Mouse (Mus musculus) neural tube, embryonic 15.5 days (tissue): Measurements from ENCODE around the gene Phf23. TPM values are rescaled to one million over a fixed set of nuclear protein-coding genes. Genes with fewer than 3 reads are reported as not detected.
"Not testable (repeated sequence)": the region's sequence is repeated elsewhere in the genome, so short reads cannot be mapped to it uniquely, and the experiment has no call there.

Experiments used
- ATAC-seq: fragments of 200-750 bp; cut with Nextera tagmentation; 2 replicates; pipeline ENCODE4 v1.8.0; 2017; ENCODE audit warnings: mild to moderate bottlenecking, moderate TSS enrichment, moderate library complexity; ENCODE audit not compliant: low FRiP score
- H3K27ac ChIP-seq: fragments of 300-500 bp; sonication (generic); replicated peaks from 2 replicates; pipeline ENCODE4 v1.5.1; 2015; ENCODE audit warnings: mild to moderate bottlenecking, inconsistent platforms
- H3K27me3 ChIP-seq: fragments of 300-500 bp; sonication (generic); replicated peaks from 2 replicates; pipeline ENCODE4 v1.6.1; 2015; ENCODE audit warnings: inconsistent platforms
- H3K36me3 ChIP-seq: fragments of 300-500 bp; sonication (generic); 2 replicates; pipeline ENCODE4 v1.6.1; 2015; ENCODE audit warnings: inconsistent platforms
- H3K4me1 ChIP-seq: fragments of 300-500 bp; sonication (generic); 2 replicates; pipeline ENCODE4 v1.6.1; 2015; ENCODE audit warnings: inconsistent platforms
- H3K4me2 ChIP-seq: fragments of 300-500 bp; sonication (generic); 2 replicates; pipeline ENCODE4 v1.6.1; 2015; ENCODE audit warnings: inconsistent platforms, mild to moderate bottlenecking, moderate library complexity
- H3K4me3 ChIP-seq: fragments of 300-500 bp; sonication (generic); replicated peaks from 2 replicates; pipeline ENCODE4 v1.5.1; 2015; ENCODE audit warnings: mild to moderate bottlenecking, inconsistent platforms
- H3K9ac ChIP-seq: fragments of 300-500 bp; sonication (generic); replicated peaks from 2 replicates; pipeline ENCODE4 v1.6.1; 2015; ENCODE audit warnings: mild to moderate bottlenecking, inconsistent platforms
- H3K9me3 ChIP-seq: fragments of 300-500 bp; sonication (generic); replicated peaks from 2 replicates; pipeline ENCODE4 v1.6.1; 2016; ENCODE audit warnings: inconsistent platforms
- WGBS: fragments of 180-500 bp; shearing (Covaris S2); methylation state at CpG from one replicate; pipeline ENCODE4 v1.1.7; 2015; ENCODE audit warnings: mixed read lengths; 5-methylcytosine and 5-hydroxymethylcytosine counted together
- polyA plus RNA-seq: library from polyadenylated mRNA; unstranded; fragments of >200 nt; fragmentation: Nextera tagmentation; extraction: Ambion mirVana; gene quantifications from 2 replicates; pipeline ENCODE4 v1.2.1, GENCODE M21; 2015

The Phf23 gene
- polyA plus RNA-seq, 1 experiment from 2014 or later, result 53.5 TPM

DNA sequence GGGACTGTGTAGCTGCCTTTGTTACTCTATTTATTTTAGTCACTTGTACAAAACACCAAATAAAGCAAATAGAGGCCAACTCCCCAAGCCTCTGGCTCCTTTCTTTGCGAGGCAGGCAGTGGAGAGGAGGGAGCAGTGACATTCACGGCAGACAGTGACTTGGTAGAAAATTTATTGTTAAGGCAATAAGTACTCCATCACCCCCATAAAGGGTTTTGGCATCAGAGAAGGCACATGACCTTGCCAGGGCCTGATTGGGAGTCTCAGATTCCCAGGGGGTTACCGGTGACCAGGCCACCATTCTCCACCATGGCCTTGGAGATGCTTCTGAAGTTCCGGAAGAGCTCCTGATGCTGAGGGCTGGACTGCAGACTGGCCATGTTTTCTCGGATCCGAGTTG is 14.5 kb downstream of the Phf23 start:
- ATAC-seq, result no peak
- 78% methylated on average over 6 of the region's 6 CpGs for WGBS

DNA sequence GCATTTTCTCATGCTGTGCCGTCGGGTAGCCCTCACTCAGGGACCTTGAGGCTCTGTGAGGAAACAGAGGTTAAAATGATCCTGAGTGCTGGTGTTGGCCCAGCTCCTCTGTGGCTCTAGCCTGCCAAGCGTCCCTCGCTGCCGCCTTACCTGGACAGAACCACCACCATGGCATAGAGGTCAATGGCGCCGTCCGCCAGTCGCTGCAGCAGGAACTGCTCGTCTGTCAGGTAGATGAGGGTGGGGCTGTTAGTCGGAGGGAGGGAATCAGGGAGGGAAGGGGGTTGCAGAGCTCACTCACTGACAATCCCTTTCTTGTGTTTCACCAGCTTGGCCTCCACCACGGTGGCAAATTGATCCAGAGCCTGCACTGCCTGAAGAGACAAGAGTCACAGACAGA is 15.0 kb downstream of the Phf23 start:
- peaks cover 25% of the 10 kb centered on the region for H3K4me1 ChIP-seq
- H3K9me3 ChIP-seq, result no peaks in the 10 kb centered on the region
- no peak for ATAC-seq
- H3K27ac ChIP-seq, result no peak overlapping the region
- WGBS, result 90% methylated on average over 12 of the region's 12 CpGs
- H3K4me2 ChIP-seq, result no peak overlapping the region
- H3K4me3 ChIP-seq, result no peak overlapping the region
- peaks cover 79% of the 10 kb centered on the region for H3K36me3 ChIP-seq
- H3K27me3 ChIP-seq, result no peaks in the 10 kb centered on the region
- no peak overlapping the region for H3K9ac ChIP-seq

More for the DNA sequence above, 14.5 kb downstream of the Phf23 start:
- Histone ChIP-seq H3K9ac (no peak overlapping the region), H3K9me3 (no peaks in the 10 kb centered on the region), H3K4me1 (peaks cover 23% of the 10 kb centered on the region), H3K36me3 (peaks cover 84% of the 10 kb centered on the region), H3K4me2 (no peak overlapping the region), H3K27me3 (no peaks in the 10 kb centered on the region), H3K4me3 (no peak overlapping the region), H3K27ac (no peak overlapping the region)

DNA sequence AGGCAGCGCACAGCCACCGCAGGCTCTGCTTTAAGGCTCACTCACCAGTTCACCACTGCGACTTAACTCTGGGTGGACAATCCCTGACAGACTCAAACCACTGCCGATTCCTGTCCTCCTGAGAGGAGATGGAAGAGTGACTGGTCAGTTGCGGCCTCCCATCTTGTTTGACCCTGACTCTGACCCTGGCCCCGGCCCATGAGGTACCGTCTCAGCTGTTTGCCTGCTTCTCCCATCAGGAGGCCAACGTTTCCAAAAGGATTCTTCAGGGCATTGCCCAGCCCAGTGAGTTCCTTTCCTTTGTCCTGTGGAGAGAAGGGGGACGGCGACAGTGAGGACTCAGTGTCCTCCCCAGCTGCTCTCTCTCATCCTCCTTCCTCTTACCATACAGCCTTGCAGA is 15.4 kb downstream of the Phf23 start:
- no peak for ATAC-seq
- Histone ChIP-seq H3K27me3 (no peaks in the 10 kb centered on the region), H3K4me3 (no peak overlapping the region), H3K9ac (no peak overlapping the region), H3K27ac (no peak overlapping the region), H3K4me1 (peaks cover 27% of the 10 kb centered on the region), H3K4me2 (no peak overlapping the region), H3K9me3 (no peaks in the 10 kb centered on the region), H3K36me3 (peaks cover 75% of the 10 kb centered on the region)
- WGBS, result 78% methylated on average over 10 of the region's 10 CpGs

- no peak overlapping the region for H3K4me3 ChIP-seq
- no peak overlapping the region for H3K27ac ChIP-seq
- no peak for ATAC-seq
- H3K9ac ChIP-seq, result 0 out of 2 replicates have a peak overlapping the region, but pooled peaks have one; percentile 1
- H3K4me2 ChIP-seq, result no peak overlapping the region
- no peaks in the 10 kb centered on the region for H3K9me3 ChIP-seq
- H3K36me3 ChIP-seq, result peaks cover 55% of the 10 kb centered on the region
- no peaks in the 10 kb centered on the region for H3K27me3 ChIP-seq
- H3K4me1 ChIP-seq, result peaks cover 36% of the 10 kb centered on the region
- 87% methylated on average over 9 of the region's 9 CpGs for WGBS
Measured at GRCm38 (mm10) chr11:70012931-70013330, 17.4 kb downstream of the Phf23 start.

GRCm38 (mm10) chr11:70013408-70013807 is 17.8 kb downstream of the Phf23 start:
- Histone ChIP-seq H3K4me1 (peaks cover 38% of the 10 kb centered on the region), H3K4me3 (no peak overlapping the region), H3K4me2 (no peak overlapping the region), H3K27me3 (no peaks in the 10 kb centered on the region), H3K9me3 (no peaks in the 10 kb centered on the region), H3K27ac (no peak overlapping the region), H3K36me3 (peaks cover 50% of the 10 kb centered on the region), H3K9ac (0 out of 2 replicates have a peak overlapping the region, but pooled peaks have one; percentile 1)
- no peak for ATAC-seq
- 74% methylated on average over 3 of the region's 3 CpGs for WGBS

GRCm38 (mm10) chr11:70014051-70014450 is 18.5 kb downstream of the Phf23 start:
- no peak overlapping the region for H3K9ac ChIP-seq
- H3K27me3 ChIP-seq, result no peaks in the 10 kb centered on the region
- H3K4me2 ChIP-seq, result peak overlapping the region; percentile 85; the same call in 1 of the 2 replicates
- ATAC-seq, result no peak
- no peak overlapping the region; the same call in 1 of the 2 replicates for H3K4me3 ChIP-seq
- H3K27ac ChIP-seq, result no peak overlapping the region
- peaks cover 42% of the 10 kb centered on the region for H3K4me1 ChIP-seq
- peaks cover 44% of the 10 kb centered on the region for H3K36me3 ChIP-seq
- 72% methylated on average over 5 of the region's 5 CpGs for WGBS
- H3K9me3 ChIP-seq, result no peaks in the 10 kb centered on the region

DNA sequence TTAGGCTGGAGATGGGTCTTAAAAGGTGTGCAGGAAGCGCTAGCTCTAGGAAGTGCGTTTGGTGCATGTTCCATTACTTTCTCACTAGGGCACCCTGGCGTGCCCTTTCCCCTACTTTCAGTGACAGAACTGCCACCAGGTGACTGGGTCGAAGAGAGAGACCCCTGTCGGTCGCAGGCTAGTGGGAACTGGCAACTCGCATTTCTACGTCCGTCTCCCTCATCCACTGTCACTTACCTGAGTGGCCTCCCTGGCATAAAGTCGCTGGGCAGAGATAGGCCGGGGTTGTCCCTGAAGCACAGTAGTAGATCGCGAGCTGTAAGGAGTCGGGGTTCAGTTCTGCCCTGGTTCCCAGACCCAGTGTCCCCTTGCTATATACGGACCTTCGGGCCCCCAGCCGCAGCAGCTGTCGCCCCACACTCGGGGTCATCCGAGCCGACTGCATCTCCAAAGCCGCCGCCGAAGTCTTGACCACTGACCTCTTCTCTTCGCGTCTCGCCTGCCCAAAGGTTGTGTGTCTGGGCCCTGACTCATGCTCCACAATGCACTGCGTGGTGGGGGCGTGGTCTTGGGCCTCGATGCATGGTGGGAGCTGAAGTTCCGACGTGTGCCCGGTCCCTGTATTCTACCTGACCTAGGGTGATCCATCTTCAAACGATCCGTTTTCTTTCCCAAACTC is 19.4 kb downstream of the Phf23 start, which contains the start of gene Acadvl:
Acadvl (minus strand) TSS at position 532 of the 679 bp plus-strand sequence.
- Histone ChIP-seq H3K9me3 (no peaks in the 10 kb centered on the region), H3K27me3 (no peaks in the 10 kb centered on the region), H3K4me2 (peak within 1 kb of the TSS; percentile 85), H3K27ac (peak within 1 kb of the TSS; percentile 81), H3K9ac (peak within 1 kb of the TSS; percentile 85), H3K4me3 (peak within 1 kb of the TSS; percentile 70), H3K4me1 (peaks cover 52% of the 10 kb centered on the region), H3K36me3 (peaks cover 34% of the 10 kb centered on the region)
- whole genome bisulfite sequencing, result 1% methylated on average over 35 of the region's 35 CpGs
- ATAC-seq, result peak; percentile 84

DNA sequence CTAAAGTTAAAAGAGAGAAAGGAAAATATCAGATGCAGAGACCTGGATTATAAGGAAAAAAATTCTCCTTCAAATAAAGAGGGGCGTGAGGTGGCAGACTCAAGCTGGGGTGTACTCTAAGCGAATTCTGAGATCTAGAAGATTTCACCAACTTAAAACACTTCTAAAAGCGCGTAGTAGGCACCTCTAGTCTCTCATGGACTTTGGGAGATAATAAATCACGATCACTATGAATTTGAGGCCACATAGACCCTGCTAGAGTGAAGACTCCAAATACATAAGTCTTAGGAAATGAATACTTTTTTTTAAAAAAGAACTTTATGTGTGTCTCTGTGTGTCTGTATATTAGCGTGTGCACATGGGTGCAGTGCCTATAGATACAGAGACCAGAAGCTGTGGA is 20.1 kb downstream of the Phf23 start:
- ATAC-seq, result no peak
- Histone ChIP-seq H3K36me3 (peaks cover 28% of the 10 kb centered on the region), H3K27me3 (no peaks in the 10 kb centered on the region), H3K4me1 (peaks cover 58% of the 10 kb centered on the region), H3K4me2 (peak overlapping the region; percentile 85), H3K9ac (no peak overlapping the region), H3K4me3 (peak overlapping the region; percentile 70), H3K27ac (peak overlapping the region; percentile 81; the same call in 1 of the 2 replicates), H3K9me3 (no peaks in the 10 kb centered on the region)
- 70% methylated on average over 6 of the region's 6 CpGs for WGBS

DNA sequence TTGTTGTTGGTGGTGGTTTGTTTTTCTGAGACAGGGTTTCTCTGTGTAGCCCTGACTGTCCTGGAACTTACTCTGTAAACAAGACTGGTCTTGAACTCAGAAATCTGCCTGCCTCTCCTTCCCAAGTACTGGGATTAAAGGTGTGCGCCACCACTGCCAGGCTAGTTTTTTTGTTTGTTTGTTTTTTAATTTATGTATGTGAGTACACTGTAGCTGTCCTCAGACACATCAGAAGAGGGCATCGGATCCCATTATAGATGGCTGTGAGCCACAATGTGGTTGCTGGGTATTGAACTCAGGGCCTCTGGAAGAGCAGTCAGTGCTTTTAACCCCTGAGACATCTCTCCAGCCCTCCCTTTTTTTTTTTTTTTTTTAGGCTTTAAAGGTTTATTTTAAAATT is 20.6 kb downstream of the Phf23 start:
- H3K4me3 ChIP-seq, result not testable (repeated sequence)

DNA sequence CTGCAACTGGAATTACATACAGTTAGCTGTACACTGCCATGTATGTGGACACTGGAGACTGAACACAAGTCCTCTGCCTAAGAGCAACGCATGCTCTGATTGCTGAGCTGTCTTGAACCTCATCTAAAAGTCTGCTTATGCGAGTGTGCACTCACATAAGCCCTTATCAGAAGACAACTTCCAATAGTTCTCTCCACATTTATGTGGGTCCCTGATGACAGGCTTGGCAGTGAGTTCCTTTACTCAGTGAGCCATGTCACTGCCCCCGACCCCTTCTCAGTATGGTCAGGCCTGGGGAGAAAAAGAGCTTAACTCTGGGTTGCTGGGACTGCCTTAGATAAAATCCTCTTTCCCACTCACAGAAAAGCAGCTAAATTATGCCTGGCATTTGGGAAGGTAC is 21.1 kb downstream of the Phf23 start, which contains the start of gene Dlg4:
Dlg4 (plus strand) TSS at position 274 of the 400 bp plus-strand sequence.
- peaks cover 18% of the 10 kb centered on the region for H3K36me3 ChIP-seq
- no peak for ATAC-seq
- 93% methylated on average over 3 of the region's 3 CpGs for WGBS
- peaks cover 62% of the 10 kb centered on the region for H3K4me1 ChIP-seq
- no peaks in the 10 kb centered on the region for H3K9me3 ChIP-seq
- peak within 1 kb of the TSS; percentile 83 for H3K4me2 ChIP-seq
- H3K27ac ChIP-seq, result peak within 1 kb of the TSS; percentile 95
- H3K27me3 ChIP-seq, result no peaks in the 10 kb centered on the region
- peak within 1 kb of the TSS; percentile 64 for H3K4me3 ChIP-seq
- peak within 1 kb of the TSS; percentile 84 for H3K9ac ChIP-seq

More for the DNA sequence above, 20.6 kb downstream of the Phf23 start:
- Histone ChIP-seq H3K4me1 (peaks cover 60% of the 10 kb centered on the region), H3K36me3 (peaks cover 23% of the 10 kb centered on the region)
- H3K27me3 ChIP-seq, H3K9ac ChIP-seq, H3K27ac ChIP-seq, H3K4me2 ChIP-seq, ATAC-seq, H3K9me3 ChIP-seq: not testable (repeated sequence)
- 80% methylated on average over 2 of the region's 2 CpGs for WGBS

DNA sequence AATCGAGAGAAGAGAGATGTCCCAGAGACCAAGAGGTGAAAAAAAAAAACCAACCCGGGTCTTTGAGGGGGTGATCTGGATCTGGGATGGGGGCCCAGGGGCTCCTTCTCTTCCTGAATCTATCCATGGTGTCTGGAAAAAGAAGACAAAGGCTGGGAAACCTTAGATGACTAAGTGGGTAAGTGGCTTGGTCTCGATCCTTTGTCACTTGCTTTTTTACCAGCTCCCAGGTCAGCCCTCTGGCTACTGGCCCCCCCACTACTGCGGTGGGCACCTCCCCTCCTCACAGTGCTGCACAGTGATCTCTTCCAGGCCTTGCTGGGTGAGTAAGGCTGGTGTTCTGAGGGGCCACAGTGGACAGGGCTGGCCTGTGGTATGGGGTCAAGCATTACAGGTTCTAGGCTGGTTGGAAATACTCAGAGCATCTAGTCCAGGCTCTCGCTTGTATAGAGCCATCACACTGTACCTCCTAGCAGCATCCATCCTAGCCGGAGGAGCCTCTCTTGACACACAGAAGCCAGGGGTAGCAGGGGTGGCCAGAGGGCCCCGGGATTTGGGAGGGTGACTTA is 21.7 kb downstream of the Phf23 start:
- Histone ChIP-seq H3K36me3 (peaks cover 12% of the 10 kb centered on the region), H3K4me3 (peak overlapping the region; percentile 64; the same call in 1 of the 2 replicates), H3K9ac (peak overlapping the region; percentile 84), H3K4me1 (peaks cover 69% of the 10 kb centered on the region), H3K9me3 (no peaks in the 10 kb centered on the region), H3K27me3 (no peaks in the 10 kb centered on the region), H3K27ac (peak overlapping the region; percentile 95), H3K4me2 (peak overlapping the region; percentile 83)
- 65% methylated on average over 7 of the region's 7 CpGs for WGBS
- ATAC-seq, result no peak
